Mouse (Mus musculus): ENCODE measurements at regions not wholly inside any gene's neighbourhood (a gene's known extent, or its start where the extent isn't known, plus 50 kb on each side); places are given as distances from the start of the nearest gene placed in this dataset.

DNA sequence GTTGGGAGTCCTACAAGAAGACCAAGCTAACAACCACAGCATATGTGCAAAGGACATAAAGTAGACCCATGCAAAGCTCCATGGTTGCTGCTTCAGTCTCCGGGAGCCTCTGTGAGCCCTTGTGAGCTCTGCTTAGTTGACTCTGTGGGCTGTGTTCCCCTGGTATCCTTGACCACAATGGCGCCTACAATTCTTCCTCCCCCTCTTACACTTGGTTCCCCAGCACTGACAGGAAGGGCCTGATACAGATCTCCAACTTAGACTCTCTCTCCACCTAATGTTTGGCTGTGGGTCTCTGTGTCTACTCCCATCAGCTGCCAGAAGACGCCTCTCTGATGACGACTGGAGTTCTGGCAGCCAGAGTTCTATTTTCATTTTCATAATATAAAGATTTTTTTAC is 88.9 kb upstream of the Itprid2 start:
- no peak for TF ChIP-seq CTCF (IDR thresholded peaks at IDR 0.05; ENCODE audit: extremely low read depth, insufficient read depth, insufficient read length, insufficient replicate concordance)
- TF ChIP-seq POLR2A (IDR thresholded peaks at IDR 0.05; ENCODE audit: low read depth, low read length) = no peak
- WGBS = 28% methylated on average over 4 of the region's 4 CpGs

DNA sequence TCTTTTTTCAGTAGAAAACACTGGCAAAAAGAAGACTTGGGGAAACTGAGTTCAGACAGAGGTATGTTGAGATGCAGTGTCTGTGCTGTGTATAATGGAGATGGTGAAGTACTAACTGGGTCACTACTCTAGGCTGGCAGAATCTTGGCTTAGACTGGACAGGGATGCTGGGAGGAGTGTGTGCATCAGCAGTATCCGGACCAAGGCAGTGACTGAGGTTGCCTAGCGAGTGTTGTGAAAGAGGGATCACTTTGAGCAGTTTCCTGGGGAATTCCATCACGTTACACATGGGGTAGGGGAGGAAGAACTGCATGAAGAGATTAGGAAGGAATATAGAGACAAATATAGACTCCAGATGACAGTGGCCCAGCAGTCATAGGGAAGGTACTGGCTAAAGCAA is 87.9 kb upstream of the Itprid2 start:
- Histone ChIP-seq H3K4me3 (ENCODE audit: extremely low read depth, insufficient read depth, insufficient read length) (no peak overlapping the region), H3K4me1 (ENCODE audit: control insufficient read depth, insufficient read depth, insufficient read length) (peaks cover 2% of the 10 kb centered on the region; the same call in 1 of the 2 replicates)
- WGBS = 68% methylated on average over 3 of the region's 3 CpGs

More for the DNA sequence above, 88.9 kb upstream of the Itprid2 start:
- Histone ChIP-seq H3K27ac (ENCODE audit: insufficient read depth, low read length) (no peak overlapping the region), H3K27me3 (ENCODE audit: control insufficient read depth, insufficient read depth, low read length) (no peaks in the 10 kb centered on the region), H3K4me1 (ENCODE audit: control insufficient read depth, insufficient read depth, insufficient read length) (peaks cover 2% of the 10 kb centered on the region; the same call in 1 of the 2 replicates), H3K36me3 (ENCODE audit: control insufficient read depth, insufficient read depth, low read length) (no peaks in the 10 kb centered on the region), H3K4me3 (ENCODE audit: extremely low read depth, insufficient read depth, insufficient read length) (no peak overlapping the region)
- no peak for DNase-seq (ENCODE audit: low read depth in 1 of 2, low spot score in 2 of 2)

DNA sequence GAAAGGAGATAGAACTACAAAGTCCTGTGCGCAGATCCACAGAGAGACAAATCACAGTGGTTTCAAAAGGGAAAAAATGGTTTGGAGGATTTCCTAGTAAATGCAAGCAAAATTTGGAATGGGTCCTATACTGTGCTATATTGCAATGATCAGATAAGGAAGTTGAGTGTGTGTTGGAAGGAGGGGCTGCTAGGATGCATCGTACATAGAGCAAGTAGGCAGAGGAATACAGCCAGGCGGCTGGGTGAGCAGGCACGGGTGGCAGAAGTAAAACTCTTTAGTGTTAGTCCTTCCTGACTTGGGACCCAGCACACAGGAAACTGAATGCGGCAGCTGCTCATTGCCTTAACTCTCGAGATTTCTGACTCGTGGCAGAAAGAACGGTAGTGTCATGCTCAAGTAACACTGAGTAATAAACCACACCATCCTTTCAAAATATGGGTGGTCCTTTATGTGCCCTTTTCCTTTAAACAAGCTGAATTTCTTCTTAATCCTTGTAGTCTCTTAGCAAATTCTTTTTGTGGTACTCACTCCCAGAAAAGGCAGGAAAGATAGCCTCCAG is 87.0 kb upstream of the Itprid2 start:
- WGBS = 17% methylated on average over 8 of the region's 8 CpGs
- TF ChIP-seq POLR2A (IDR thresholded peaks at IDR 0.05; ENCODE audit: low read depth, low read length) (no peak), CTCF (IDR thresholded peaks at IDR 0.05; ENCODE audit: extremely low read depth, insufficient read depth, insufficient read length, insufficient replicate concordance) (no peak)
- H3K27me3 ChIP-seq (ENCODE audit: control insufficient read depth, insufficient read depth, low read length) = no peaks in the 10 kb centered on the region
- H3K36me3 ChIP-seq (ENCODE audit: control insufficient read depth, insufficient read depth, low read length) = no peaks in the 10 kb centered on the region
- no peak overlapping the region for H3K4me3 ChIP-seq (ENCODE audit: extremely low read depth, insufficient read depth, insufficient read length)
- DNase-seq (ENCODE audit: low read depth in 1 of 2, low spot score in 2 of 2) = no peak
- no peak overlapping the region for H3K27ac ChIP-seq (ENCODE audit: insufficient read depth, low read length)
- H3K4me1 ChIP-seq (ENCODE audit: control insufficient read depth, insufficient read depth, insufficient read length) = peaks cover 2% of the 10 kb centered on the region; the same call in 1 of the 2 replicates

More for the DNA sequence above, 87.9 kb upstream of the Itprid2 start:
- H3K27me3 ChIP-seq (ENCODE audit: control insufficient read depth, insufficient read depth, low read length) = no peaks in the 10 kb centered on the region
- no peak overlapping the region for H3K27ac ChIP-seq (ENCODE audit: insufficient read depth, low read length)
- DNase-seq (ENCODE audit: low read depth in 1 of 2, low spot score in 2 of 2) = no peak
- no peaks in the 10 kb centered on the region for H3K36me3 ChIP-seq (ENCODE audit: control insufficient read depth, insufficient read depth, low read length)
- TF ChIP-seq POLR2A (IDR thresholded peaks at IDR 0.05; ENCODE audit: low read depth, low read length) = no peak
- no peak for TF ChIP-seq CTCF (IDR thresholded peaks at IDR 0.05; ENCODE audit: extremely low read depth, insufficient read depth, insufficient read length, insufficient replicate concordance)

DNA sequence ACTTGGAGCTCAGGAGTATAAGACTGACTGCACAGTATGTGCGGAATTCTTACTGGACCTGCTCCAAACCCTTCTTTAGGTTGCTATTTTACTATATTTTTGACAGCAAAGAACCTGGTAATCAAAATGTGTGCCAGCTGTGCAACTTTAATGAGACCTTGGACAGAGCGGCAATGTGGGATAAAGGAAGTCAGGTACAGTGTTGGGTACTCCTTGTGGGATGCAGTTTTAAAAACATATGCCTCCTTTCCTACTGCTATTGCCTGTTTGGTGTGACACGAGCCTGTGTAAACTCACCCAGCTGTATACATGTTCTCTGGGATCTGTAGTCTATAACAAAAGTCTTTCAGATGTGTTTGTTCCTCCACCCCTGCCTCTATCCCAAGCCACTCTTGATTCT is 85.4 kb upstream of the Itprid2 start:
- H3K27me3 ChIP-seq (ENCODE audit: control insufficient read depth, insufficient read depth, low read length) = no peaks in the 10 kb centered on the region
- WGBS = 87% methylated on average over 3 of the region's 3 CpGs
- H3K4me3 ChIP-seq (ENCODE audit: extremely low read depth, insufficient read depth, insufficient read length) = no peak overlapping the region
- TF ChIP-seq POLR2A (IDR thresholded peaks at IDR 0.05; ENCODE audit: low read depth, low read length) = no peak
- no peak for TF ChIP-seq CTCF (IDR thresholded peaks at IDR 0.05; ENCODE audit: extremely low read depth, insufficient read depth, insufficient read length, insufficient replicate concordance)
- H3K4me1 ChIP-seq (ENCODE audit: control insufficient read depth, insufficient read depth, insufficient read length) = peaks cover 2% of the 10 kb centered on the region; the same call in 1 of the 2 replicates
- DNase-seq (ENCODE audit: low read depth in 1 of 2, low spot score in 2 of 2) = no peak
- no peak overlapping the region for H3K27ac ChIP-seq (ENCODE audit: insufficient read depth, low read length)
- no peaks in the 10 kb centered on the region for H3K36me3 ChIP-seq (ENCODE audit: control insufficient read depth, insufficient read depth, low read length)

DNA sequence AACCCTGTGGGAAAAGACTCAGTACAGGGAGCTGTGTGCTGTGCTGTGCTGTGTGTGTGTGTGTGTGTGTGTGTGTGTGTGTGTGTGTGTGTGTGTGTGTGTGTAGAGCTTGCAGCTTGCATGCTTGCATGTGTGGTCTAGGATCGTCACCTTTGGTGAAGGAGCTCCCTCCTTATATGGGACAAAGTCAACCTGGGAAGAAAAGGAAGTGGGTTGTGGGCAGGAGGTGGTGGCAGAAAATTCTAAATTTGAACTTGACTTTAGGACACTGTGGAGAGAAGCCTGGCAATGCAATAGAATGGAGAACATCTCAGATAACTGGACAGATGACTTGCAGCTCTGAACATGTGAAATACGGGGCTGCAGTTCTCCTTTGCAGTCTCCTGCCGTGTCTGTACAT is 84.7 kb upstream of the Itprid2 start:
- Histone ChIP-seq H3K27ac (ENCODE audit: insufficient read depth, low read length) (no peak overlapping the region), H3K4me3 (ENCODE audit: extremely low read depth, insufficient read depth, insufficient read length) (no peak overlapping the region), H3K36me3 (ENCODE audit: control insufficient read depth, insufficient read depth, low read length) (no peaks in the 10 kb centered on the region), H3K4me1 (ENCODE audit: control insufficient read depth, insufficient read depth, insufficient read length) (peaks cover 2% of the 10 kb centered on the region; the same call in 1 of the 2 replicates), H3K27me3 (ENCODE audit: control insufficient read depth, insufficient read depth, low read length) (no peaks in the 10 kb centered on the region)
- no peak for DNase-seq (ENCODE audit: low read depth in 1 of 2, low spot score in 2 of 2)
- WGBS = 13% methylated on average over 3 of the region's 3 CpGs
- TF ChIP-seq POLR2A (IDR thresholded peaks at IDR 0.05; ENCODE audit: low read depth, low read length) (no peak), CTCF (IDR thresholded peaks at IDR 0.05; ENCODE audit: extremely low read depth, insufficient read depth, insufficient read length, insufficient replicate concordance) (no peak)

DNA sequence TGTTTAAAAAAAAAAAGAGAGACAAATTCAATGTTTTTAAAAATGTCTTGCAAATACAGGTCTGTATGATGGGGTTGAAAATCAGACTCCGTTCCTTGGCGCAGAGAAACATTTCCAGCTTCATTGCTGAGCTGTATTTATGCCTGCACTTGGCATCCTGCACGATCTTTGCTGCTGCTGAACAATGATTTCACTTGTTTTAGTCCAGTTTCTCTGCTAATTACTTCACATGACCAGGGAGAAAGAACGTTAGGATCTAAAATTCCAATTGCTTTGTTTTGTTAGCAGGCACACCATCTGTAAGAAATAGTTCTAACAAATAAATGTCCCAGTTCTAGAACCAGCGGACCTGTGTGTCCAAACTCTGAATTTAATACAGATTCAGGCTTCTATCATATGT is 82.7 kb upstream of the Itprid2 start:
- H3K36me3 ChIP-seq (ENCODE audit: control insufficient read depth, insufficient read depth, low read length) = no peaks in the 10 kb centered on the region
- no peaks in the 10 kb centered on the region for H3K4me1 ChIP-seq (ENCODE audit: control insufficient read depth, insufficient read depth, insufficient read length)
- 90% methylated on average over 5 of the region's 5 CpGs for WGBS

DNA sequence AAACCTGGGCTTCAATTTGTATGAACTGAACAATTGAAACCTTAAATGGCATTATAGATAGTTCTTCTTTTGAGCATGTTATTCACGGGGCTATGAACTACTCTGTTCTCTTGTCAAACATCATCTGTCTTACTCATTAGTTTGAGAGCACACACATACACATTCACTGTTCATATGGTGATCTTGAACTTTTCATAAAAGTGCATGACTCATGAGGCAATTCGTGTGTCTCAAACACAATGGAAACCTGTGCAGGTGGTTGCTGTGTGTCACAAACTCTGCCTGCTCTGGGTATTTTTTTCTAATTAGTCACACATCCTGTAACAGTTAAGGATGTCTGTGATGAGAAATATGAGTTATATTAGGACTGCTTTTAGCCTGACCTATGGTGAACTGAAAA is 79.8 kb upstream of the Itprid2 start:
- Histone ChIP-seq H3K36me3 (ENCODE audit: control insufficient read depth, insufficient read depth, low read length) (no peaks in the 10 kb centered on the region), H3K4me1 (ENCODE audit: control insufficient read depth, insufficient read depth, insufficient read length) (no peaks in the 10 kb centered on the region), H3K27me3 (ENCODE audit: control insufficient read depth, insufficient read depth, low read length) (no peaks in the 10 kb centered on the region), H3K4me3 (ENCODE audit: extremely low read depth, insufficient read depth, insufficient read length) (no peak overlapping the region), H3K27ac (ENCODE audit: insufficient read depth, low read length) (no peak overlapping the region)
- 71% methylated on average over 2 of the region's 2 CpGs for WGBS
- TF ChIP-seq POLR2A (IDR thresholded peaks at IDR 0.05; ENCODE audit: low read depth, low read length) (no peak), CTCF (IDR thresholded peaks at IDR 0.05; ENCODE audit: extremely low read depth, insufficient read depth, insufficient read length, insufficient replicate concordance) (no peak)
- DNase-seq (ENCODE audit: low read depth in 1 of 2, low spot score in 2 of 2) = no peak

More for the DNA sequence above, 82.7 kb upstream of the Itprid2 start:
- DNase-seq (ENCODE audit: low read depth in 1 of 2, low spot score in 2 of 2) = no peak
- Histone ChIP-seq H3K27ac (ENCODE audit: insufficient read depth, low read length) (no peak overlapping the region), H3K27me3 (ENCODE audit: control insufficient read depth, insufficient read depth, low read length) (no peaks in the 10 kb centered on the region), H3K4me3 (ENCODE audit: extremely low read depth, insufficient read depth, insufficient read length) (no peak overlapping the region)
- no peak for TF ChIP-seq POLR2A (IDR thresholded peaks at IDR 0.05; ENCODE audit: low read depth, low read length)
- TF ChIP-seq CTCF (IDR thresholded peaks at IDR 0.05; ENCODE audit: extremely low read depth, insufficient read depth, insufficient read length, insufficient replicate concordance) = no peak

All from spleen, adult 2 months (tissue).